Mouse (Mus musculus) lung, postnatal 10 days (tissue): ENCODE measurements around the gene Osr1.

ENCODE experiments used
- DNase-seq: peaks from one replicate; pipeline ENCODE4 v3.0.0; 2021

Gene Osr1

GRCm38 (mm10) chr12:9569971-9570370 is at the start of gene Osr1:
TSS of gene Osr1 (plus strand) at chr12:9570116.
- DNase-seq, result peak; percentile 82

- DNase-seq, result no peak
Observed at GRCm38 (mm10) chr12:9550328-9550727, 19.6 kb upstream of the Osr1 start.

- no peak for DNase-seq
Observed at GRCm38 (mm10) chr12:9564956-9565355, 5.0 kb upstream of the Osr1 start.

GRCm38 (mm10) chr12:9570496-9570995 is 630 bp downstream of the Osr1 start:
- no peak for DNase-seq

- DNase-seq, result no peak
Observed at GRCm38 (mm10) chr12:9571276-9571940, 1.5 kb downstream of the Osr1 start.

- no peak for DNase-seq
Observed at GRCm38 (mm10) chr12:9572022-9572421, 2.1 kb downstream of the Osr1 start.

GRCm38 (mm10) chr12:9573682-9574081 is 3.8 kb downstream of the Osr1 start:
- DNase-seq, result no peak

- peak; percentile 69 for DNase-seq
Observed at GRCm38 (mm10) chr12:9574244-9574871, 4.4 kb downstream of the Osr1 start.

GRCm38 (mm10) chr12:9575158-9576042 is 5.5 kb downstream of the Osr1 start:
- no peak for DNase-seq

- DNase-seq, result no peak
Observed at GRCm38 (mm10) chr12:9576043-9576538, 6.2 kb downstream of the Osr1 start.

GRCm38 (mm10) chr12:9577610-9578009 is 7.7 kb downstream of the Osr1 start:
- no peak for DNase-seq

- no peak for DNase-seq
Observed at GRCm38 (mm10) chr12:9578591-9578990, 8.7 kb downstream of the Osr1 start.

GRCm38 (mm10) chr12:9579301-9580030 is 9.6 kb downstream of the Osr1 start:
- no peak for DNase-seq

GRCm38 (mm10) chr12:9580041-9580905 is 10.4 kb downstream of the Osr1 start:
- DNase-seq, result no peak

GRCm38 (mm10) chr12:9581011-9581410 is 11.1 kb downstream of the Osr1 start:
- DNase-seq, result no peak

GRCm38 (mm10) chr12:9581506-9581905 is 11.6 kb downstream of the Osr1 start:
- no peak for DNase-seq

GRCm38 (mm10) chr12:9582248-9582995 is 12.5 kb downstream of the Osr1 start:
- no peak for DNase-seq

GRCm38 (mm10) chr12:9583380-9583779 is 13.5 kb downstream of the Osr1 start:
- DNase-seq, result no peak

GRCm38 (mm10) chr12:9584366-9585084 is 14.6 kb downstream of the Osr1 start:
- DNase-seq, result peak; percentile 89

- DNase-seq, result no peak
Observed at GRCm38 (mm10) chr12:9585085-9585453, 15.2 kb downstream of the Osr1 start.
